Mouse (Mus musculus) brain, embryonic 14.5 days (tissue): ENCODE data around the gene Tubg2.

Source experiments
- CTCF ChIP-seq: fragments of 200-500 bp; IDR thresholded peaks from 2 replicates; pipeline ENCODE4 v1.5.1; 2012; ENCODE audit warnings: inconsistent platforms, mild to moderate bottlenecking, moderate library complexity, borderline replicate concordance; ENCODE audit not compliant: insufficient read depth, insufficient read length; ENCODE audit errors: extremely low read depth
- POLR2A ChIP-seq: fragments of 200-500 bp; IDR thresholded peaks from 2 replicates; pipeline ENCODE4 v1.6.1; 2012; ENCODE audit warnings: mild to moderate bottlenecking, inconsistent platforms, borderline replicate concordance; ENCODE audit not compliant: poor library complexity, insufficient read depth, insufficient read length, severe bottlenecking; ENCODE audit errors: extremely low read depth

DNA sequence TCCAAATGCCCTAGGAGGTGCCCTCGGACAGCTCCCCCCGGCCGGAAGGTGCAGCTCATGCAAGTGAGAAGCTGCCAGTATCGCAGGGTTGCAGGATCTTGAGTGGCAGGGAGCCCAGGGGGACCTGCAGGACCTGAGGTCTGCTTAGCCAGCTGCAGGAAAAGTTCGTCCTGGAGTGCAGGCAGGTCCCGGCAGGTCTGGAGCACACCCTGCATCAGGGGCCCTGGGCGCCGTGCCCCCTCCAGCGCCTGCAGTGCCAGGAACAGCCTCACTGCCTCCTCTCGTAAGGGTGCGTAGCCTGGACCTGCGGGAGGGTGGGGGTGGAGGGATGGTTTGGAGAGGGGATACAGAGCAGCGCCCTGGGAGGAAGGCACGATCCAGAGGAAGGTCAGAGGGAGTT is 10.7 kb downstream of the Tubg2 start:
- TF ChIP-seq CTCF (no peak), POLR2A (no peak)
